Mouse (Mus musculus): ENCODE measurements around the gene Kncn. TPM values are rescaled to one million over a fixed set of nuclear protein-coding genes. Genes with fewer than 3 reads are reported as not detected.

Kncn gene
- polyA plus RNA-seq, 1 experiment from 2014 or later: not detected

DNA sequence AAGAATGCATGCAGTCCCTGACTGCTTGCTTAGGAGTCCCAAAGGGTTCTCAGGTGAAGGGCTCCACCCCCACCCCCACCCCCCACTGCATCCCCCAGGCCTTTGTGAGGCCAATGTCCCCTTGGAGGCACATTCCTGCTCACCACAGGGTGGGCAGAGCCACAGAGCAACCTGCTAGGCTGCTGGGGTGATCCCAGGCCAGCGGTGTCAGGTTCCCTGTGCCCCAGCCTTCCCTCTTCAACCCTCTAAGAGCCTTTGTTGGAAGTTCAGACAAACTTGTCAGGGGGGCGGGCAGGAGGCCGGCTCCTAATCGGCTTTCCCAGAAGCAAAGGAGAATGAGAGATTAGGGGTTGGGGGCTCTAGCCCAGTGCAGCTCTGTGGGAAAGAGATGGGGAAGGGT is 27.4 kb downstream of the Kncn start:
- H3K27me3 ChIP-seq: peaks cover 59% of the 10 kb centered on the region
- no peaks in the 10 kb centered on the region for H3K9me3 ChIP-seq (replicated peaks)
- H3K36me3 ChIP-seq: no peaks in the 10 kb centered on the region
- WGBS: 1% methylated on average over 4 of the region's 4 CpGs
- H3K27ac ChIP-seq: no peak overlapping the region
- H3K4me3 ChIP-seq: no peak overlapping the region
- ATAC-seq (ENCODE audit: low FRiP score): no peak
- H3K4me1 ChIP-seq: 0 out of 2 replicates have a peak, but pooled peaks cover 4% of the 10 kb centered on the region
- H3K9ac ChIP-seq: no peak overlapping the region
- H3K4me2 ChIP-seq (replicated peaks): no peak overlapping the region

DNA sequence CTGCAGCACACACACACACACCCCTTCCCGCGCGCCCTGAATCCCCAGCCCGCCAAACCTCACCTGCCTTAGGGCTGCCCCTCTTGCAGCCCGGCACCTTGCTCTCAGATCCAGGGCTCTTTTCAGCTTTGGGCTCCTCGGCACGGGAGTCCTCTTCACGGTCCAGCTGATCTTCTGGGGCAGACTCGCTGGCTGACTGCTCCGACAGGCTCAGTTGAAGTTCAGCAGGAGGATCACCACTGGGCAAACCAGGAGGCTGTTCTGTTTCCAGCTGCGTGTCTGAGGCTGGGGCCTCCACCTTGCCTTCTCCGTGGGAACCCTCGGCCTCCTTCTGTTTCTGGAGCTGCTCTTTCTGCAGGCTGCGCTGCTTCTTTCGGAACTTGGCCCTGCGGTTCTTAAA is 35.7 kb downstream of the Kncn start:
- H3K4me1 ChIP-seq: peaks cover 5% of the 10 kb centered on the region; the same call in 1 of the 2 replicates
- H3K27ac ChIP-seq: no peak overlapping the region
- H3K4me3 ChIP-seq: no peak overlapping the region
- H3K9ac ChIP-seq: no peak overlapping the region
- peaks cover 65% of the 10 kb centered on the region for H3K27me3 ChIP-seq
- no peaks in the 10 kb centered on the region for H3K9me3 ChIP-seq (replicated peaks)
- H3K36me3 ChIP-seq: no peaks in the 10 kb centered on the region
- WGBS: 65% methylated on average over 16 of the region's 16 CpGs
- H3K4me2 ChIP-seq (replicated peaks): no peak overlapping the region
- ATAC-seq (ENCODE audit: low FRiP score): no peak

DNA sequence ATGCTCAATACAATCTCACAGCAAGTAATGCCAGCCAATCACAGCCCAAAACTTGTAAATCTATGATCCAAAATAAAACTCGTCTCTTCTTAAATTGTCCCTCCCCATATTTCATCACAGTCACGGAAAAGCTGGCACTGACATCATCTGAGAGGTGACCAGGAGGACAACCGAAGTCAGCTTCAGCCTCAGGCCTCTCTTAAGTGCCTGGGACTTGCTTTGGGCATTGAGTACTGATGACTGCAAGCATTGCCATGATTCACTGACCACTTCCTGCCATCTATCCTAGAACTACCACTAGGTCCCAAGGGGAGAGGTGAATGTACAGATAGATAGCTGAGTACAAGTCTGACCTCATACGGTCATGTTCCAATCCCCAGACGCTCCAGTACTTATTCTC is 38.5 kb downstream of the Kncn start:
- H3K4me1 ChIP-seq: peaks cover 5% of the 10 kb centered on the region; the same call in 1 of the 2 replicates
- no peak overlapping the region for H3K27ac ChIP-seq
- H3K4me3 ChIP-seq: no peak overlapping the region
- no peak overlapping the region for H3K9ac ChIP-seq
- 91% methylated on average over 5 of the region's 5 CpGs for WGBS
- H3K4me2 ChIP-seq (replicated peaks): no peak overlapping the region
- H3K36me3 ChIP-seq: no peaks in the 10 kb centered on the region
- ATAC-seq (ENCODE audit: low FRiP score): no peak
- no peaks in the 10 kb centered on the region for H3K9me3 ChIP-seq (replicated peaks)
- peaks cover 64% of the 10 kb centered on the region for H3K27me3 ChIP-seq

DNA sequence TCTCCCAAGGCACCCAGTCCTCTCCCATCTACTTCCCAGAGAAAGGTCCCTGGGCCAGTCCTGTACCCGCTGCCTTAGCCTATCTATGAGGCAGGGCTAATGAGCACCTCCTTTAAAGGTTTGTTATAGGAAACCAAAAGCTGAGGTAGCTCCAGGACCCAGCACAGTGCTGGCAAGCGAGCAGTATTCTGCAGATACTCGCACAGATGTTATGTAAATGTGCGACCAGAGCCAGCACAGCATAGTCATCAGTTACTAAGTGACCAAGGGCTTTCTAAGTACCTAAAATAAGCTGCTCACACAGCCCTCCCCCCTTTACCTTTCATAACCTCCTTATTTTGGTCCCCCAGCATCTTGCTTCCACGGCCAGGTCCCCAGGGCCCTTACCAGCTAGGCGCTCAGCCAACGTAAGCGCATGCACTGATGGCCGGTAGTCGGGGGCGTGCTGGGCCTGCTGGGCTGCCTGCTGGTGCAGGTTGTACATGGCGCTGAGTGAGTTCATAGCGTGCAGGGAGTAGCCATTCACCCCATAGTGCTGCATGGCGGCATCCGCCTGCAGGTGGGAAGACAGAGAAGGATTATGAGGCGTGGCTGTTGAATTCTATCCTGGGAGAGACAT is 39.2 kb downstream of the Kncn start:
- WGBS: 74% methylated on average over 16 of the region's 16 CpGs
- H3K9ac ChIP-seq: no peak overlapping the region
- H3K4me3 ChIP-seq: no peak overlapping the region
- no peak overlapping the region for H3K4me2 ChIP-seq (replicated peaks)
- H3K27me3 ChIP-seq: peaks cover 63% of the 10 kb centered on the region
- H3K9me3 ChIP-seq (replicated peaks): no peaks in the 10 kb centered on the region
- no peaks in the 10 kb centered on the region for H3K36me3 ChIP-seq
- no peak overlapping the region for H3K27ac ChIP-seq
- no peak for ATAC-seq (ENCODE audit: low FRiP score)
- H3K4me1 ChIP-seq: peaks cover 2% of the 10 kb centered on the region; the same call in 1 of the 2 replicates

DNA sequence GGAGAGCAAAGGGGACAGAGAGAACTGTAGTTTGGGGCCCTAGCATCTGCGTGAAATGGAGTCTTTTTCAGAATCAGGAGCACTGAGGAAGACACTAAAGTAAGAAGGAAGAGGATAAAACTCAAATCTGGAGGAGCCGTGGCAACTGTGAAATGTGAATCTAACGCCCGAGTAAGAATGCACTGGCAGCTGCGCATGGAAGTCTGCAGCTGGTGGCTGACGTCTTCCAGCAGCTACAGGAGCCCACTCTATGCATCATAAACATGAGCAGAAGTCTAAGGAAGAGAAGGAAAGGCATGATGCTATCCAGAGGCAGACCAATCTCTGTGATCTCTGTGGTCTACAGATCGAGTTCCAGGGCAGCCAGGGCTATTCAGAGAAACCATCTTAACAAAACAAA is 43.4 kb downstream of the Kncn start:
- no peak for ATAC-seq (ENCODE audit: low FRiP score)
- no peak overlapping the region for H3K9ac ChIP-seq
- H3K27me3 ChIP-seq: peaks cover 77% of the 10 kb centered on the region
- peaks cover 6% of the 10 kb centered on the region for H3K4me1 ChIP-seq
- H3K9me3 ChIP-seq (replicated peaks): no peaks in the 10 kb centered on the region
- H3K4me3 ChIP-seq: no peak overlapping the region
- no peak overlapping the region for H3K27ac ChIP-seq
- no peak overlapping the region for H3K4me2 ChIP-seq (replicated peaks)
- 67% methylated on average over 7 of the region's 7 CpGs for WGBS
- no peaks in the 10 kb centered on the region for H3K36me3 ChIP-seq

DNA sequence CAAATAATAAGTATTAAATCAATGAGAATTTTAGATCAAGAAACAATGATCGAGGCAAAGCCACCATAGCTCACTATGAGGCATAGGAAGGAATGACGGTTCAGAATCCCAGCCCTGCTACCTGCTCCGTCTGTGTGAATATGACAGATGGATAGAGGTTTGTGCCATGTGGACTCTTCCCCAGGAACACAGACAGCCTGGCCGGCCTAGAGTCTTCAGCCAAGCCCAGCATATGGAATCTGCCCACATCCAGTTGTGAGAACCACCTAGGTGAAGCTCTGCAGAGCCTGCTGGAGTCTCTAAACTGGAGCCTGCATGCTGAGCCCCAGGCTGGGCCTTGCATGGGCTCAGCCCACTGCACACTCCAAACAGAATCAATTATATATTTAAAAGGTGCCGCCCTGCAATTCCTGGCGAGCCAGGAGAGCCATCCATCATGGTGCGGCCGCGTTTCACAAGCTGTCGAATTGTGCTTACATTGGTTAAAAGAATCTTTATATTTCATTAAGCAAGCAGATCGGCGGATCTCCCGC is 47.4 kb downstream of the Kncn start:
- ATAC-seq (ENCODE audit: low FRiP score): no peak
- 35% methylated on average over 13 of the region's 13 CpGs for WGBS

DNA sequence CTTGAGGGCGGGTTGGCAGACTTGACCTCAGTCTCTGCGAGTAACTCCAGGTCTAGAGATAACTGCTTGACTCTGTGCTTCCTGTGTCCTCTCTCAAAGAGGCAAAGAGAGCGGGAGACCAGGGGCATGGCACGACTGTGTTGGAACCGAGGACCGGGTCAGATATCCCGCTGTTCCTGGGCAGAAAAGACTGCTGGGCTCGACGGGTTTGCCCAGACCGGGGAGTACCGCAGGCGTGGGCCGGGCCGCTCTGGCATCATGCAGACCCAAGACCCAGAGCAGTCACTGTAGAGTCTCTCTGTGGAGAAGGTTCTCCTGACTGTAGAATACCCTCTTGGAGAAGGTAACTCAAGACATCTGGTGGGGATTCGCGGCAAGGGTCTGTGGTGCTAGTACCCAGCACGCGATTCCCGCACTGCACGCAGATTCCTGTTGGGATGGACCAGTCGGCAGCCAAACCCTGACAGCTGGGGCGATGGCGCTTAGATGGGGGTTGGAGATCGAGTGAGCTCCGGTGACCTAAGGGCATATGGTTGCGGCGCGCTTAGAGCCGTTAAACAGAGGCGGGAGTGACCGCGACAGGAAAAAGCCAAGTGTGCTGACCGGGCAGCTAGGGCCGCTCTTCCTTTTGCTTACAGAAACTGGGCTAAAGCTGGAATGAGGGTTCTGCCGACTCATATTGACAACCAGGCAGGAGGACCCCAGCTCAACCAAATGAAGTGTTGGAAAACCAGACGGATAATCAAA is 51.8 kb downstream of the Kncn start:
- Histone ChIP-seq H3K4me3 (peak overlapping the region; percentile 35), H3K27me3 (peaks cover 98% of the 10 kb centered on the region), H3K4me2 (replicated peaks) (peak overlapping the region; percentile 33), H3K4me1 (peaks cover 23% of the 10 kb centered on the region), H3K36me3 (no peaks in the 10 kb centered on the region), H3K9me3 (replicated peaks) (no peaks in the 10 kb centered on the region), H3K27ac (no peak overlapping the region), H3K9ac (no peak overlapping the region)
- WGBS: 1% methylated on average over 36 of the region's 36 CpGs
- no peak for ATAC-seq (ENCODE audit: low FRiP score)

More for the DNA sequence above, 47.4 kb downstream of the Kncn start:
- H3K4me3 ChIP-seq: no peak overlapping the region
- 0 out of 2 replicates have a peak overlapping the region, but pooled peaks have one; percentile 9 for H3K4me2 ChIP-seq (replicated peaks)
- H3K9ac ChIP-seq: no peak overlapping the region; the same call in 1 of the 2 replicates
- no peaks in the 10 kb centered on the region for H3K9me3 ChIP-seq (replicated peaks)
- peaks cover 12% of the 10 kb centered on the region for H3K4me1 ChIP-seq
- H3K36me3 ChIP-seq: no peaks in the 10 kb centered on the region
- H3K27ac ChIP-seq: no peak overlapping the region
- peaks cover 97% of the 10 kb centered on the region for H3K27me3 ChIP-seq

DNA sequence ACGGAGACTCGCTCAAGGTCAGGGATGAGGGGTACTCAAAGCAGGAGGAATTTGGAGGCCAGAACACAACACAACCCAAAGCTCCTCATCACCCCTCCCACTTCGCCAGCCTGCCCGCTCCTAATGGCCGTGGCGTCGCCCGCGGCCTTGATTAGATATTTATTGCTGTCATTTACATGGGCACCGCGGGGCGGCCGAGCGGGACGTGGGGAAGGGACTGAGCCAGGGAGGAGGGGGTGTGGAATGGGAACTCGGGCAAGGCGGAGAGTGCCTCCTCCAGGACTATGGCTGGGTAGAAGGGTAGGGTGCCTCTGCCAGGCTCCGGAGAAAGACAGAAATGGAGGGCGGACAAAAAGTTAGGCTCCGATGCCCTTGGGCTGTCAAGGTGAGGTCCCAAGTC is 52.4 kb downstream of the Kncn start:
- H3K4me1 ChIP-seq: peaks cover 21% of the 10 kb centered on the region
- no peaks in the 10 kb centered on the region for H3K9me3 ChIP-seq (replicated peaks)
- WGBS: 0% methylated on average over 20 of the region's 20 CpGs
- no peak overlapping the region for H3K27ac ChIP-seq
- peaks cover 98% of the 10 kb centered on the region for H3K27me3 ChIP-seq
- no peak overlapping the region for H3K9ac ChIP-seq
- peak overlapping the region; percentile 33 for H3K4me2 ChIP-seq (replicated peaks)
- peak; percentile 41; the same call in 1 of the 2 replicates for ATAC-seq (ENCODE audit: low FRiP score)
- H3K36me3 ChIP-seq: no peaks in the 10 kb centered on the region
- H3K4me3 ChIP-seq: peak overlapping the region; percentile 35

DNA sequence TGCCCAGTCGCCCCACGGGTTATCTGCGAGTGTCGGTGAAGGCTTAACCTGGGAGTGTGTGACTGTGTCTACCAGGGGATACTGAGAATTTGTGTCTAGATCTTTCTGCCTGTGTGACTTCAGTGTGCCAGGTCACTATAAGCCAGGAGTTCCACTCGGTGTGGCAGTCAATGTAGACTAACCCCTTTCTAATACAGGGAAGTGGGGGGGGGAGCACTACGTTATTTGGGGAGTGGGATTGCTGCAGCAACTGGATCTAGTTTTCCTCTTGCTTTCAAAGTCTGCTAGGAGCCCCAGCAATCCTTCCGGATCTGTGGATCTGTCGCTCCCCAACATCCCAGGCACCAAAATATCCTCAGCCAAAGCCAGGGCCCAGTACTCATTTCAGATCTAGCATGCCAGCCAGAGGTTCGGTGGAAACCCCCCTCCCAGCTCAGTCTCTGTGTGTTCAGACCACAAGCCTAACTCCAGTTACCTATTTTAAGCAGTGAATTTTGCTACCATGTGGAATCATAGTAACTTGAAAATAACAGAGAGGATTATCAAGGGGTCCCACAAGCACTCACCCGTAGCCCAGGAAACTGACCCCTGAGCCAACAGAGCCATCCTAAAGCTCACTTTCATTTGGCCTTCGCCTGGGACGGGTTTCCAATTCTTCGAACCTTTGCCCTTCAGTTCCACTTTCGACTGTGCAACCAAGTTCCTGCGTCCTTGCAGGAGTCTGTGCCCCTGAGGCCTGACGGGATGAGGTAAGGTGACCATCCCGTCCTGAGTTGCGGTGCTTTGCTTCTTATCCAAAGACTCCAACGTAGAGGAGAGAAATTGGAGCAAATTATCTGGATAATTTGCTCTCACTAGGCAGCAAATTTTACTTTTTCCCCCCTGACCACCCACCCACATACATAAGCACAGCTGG is 53.1 kb downstream of the Kncn start:
- 3% methylated on average over 19 of the region's 19 CpGs for WGBS
- no peak for ATAC-seq (ENCODE audit: low FRiP score)
- Histone ChIP-seq H3K36me3 (no peaks in the 10 kb centered on the region), H3K27ac (no peak overlapping the region), H3K9me3 (replicated peaks) (no peaks in the 10 kb centered on the region), H3K4me3 (peak overlapping the region; percentile 35), H3K4me1 (peaks cover 20% of the 10 kb centered on the region), H3K4me2 (replicated peaks) (peak overlapping the region; percentile 33), H3K9ac (no peak overlapping the region), H3K27me3 (peaks cover 98% of the 10 kb centered on the region)

DNA sequence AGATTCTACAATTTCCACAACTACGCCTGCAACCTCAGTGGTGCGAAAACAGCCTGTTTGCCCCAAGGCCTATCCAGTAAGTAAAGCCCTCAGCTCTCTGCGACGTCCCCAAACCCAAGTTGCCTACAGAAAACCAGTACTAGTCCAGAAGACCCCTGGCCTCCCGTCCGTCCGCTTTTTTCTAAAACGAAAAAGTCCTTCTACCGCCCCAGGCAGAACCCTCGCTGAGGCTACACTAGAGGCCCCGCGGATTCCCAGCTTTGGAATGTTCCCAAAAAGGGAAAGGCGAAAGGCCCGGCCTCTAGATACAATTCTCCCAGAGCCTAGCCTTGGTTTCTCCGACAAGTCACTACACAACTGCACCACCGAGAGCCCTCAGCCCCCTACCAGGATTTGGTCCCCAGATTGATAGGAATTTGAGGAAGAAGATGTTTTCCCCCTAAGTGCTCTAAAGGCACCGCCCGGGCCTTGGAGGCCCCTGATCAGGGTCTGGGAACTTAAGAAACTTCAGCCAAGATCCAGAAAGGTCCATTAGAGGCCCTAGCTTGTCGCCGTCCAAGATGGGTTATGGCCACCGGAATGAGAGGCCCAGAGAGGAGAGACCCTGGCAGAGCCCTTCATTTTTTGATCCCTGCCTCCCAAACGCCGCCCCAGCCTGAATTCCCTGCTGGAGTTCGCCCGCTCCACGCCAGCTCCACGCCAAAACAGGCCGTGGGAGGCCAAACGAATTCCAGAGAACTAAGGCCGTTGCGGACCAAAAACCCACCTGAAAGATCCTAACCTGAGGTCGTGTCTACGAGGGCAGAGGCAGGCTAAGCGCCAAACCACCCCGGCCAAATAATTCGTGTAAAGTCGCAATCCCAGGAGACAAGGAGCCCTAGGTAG is 54.3 kb downstream of the Kncn start:
- H3K27ac ChIP-seq: no peak overlapping the region
- peak overlapping the region; percentile 62 for H3K4me2 ChIP-seq (replicated peaks)
- H3K9ac ChIP-seq: no peak overlapping the region
- peak overlapping the region; percentile 35 for H3K4me3 ChIP-seq
- H3K27me3 ChIP-seq: peaks cover 98% of the 10 kb centered on the region
- peaks cover 20% of the 10 kb centered on the region for H3K4me1 ChIP-seq
- H3K9me3 ChIP-seq (replicated peaks): no peaks in the 10 kb centered on the region
- no peak for ATAC-seq (ENCODE audit: low FRiP score)
- 2% methylated on average over 37 of the region's 37 CpGs for WGBS
- no peaks in the 10 kb centered on the region for H3K36me3 ChIP-seq

Data from hindbrain, embryonic 12.5 days (tissue).